Mouse (Mus musculus): ENCODE results near the gene Hoxd9. TPM values are rescaled to one million over a fixed set of nuclear protein-coding genes. Genes with fewer than 3 reads are reported as not detected.

The Hoxd9 gene
- polyA plus RNA-seq, 1 experiment from 2014 or later: 17.8 TPM

DNA sequence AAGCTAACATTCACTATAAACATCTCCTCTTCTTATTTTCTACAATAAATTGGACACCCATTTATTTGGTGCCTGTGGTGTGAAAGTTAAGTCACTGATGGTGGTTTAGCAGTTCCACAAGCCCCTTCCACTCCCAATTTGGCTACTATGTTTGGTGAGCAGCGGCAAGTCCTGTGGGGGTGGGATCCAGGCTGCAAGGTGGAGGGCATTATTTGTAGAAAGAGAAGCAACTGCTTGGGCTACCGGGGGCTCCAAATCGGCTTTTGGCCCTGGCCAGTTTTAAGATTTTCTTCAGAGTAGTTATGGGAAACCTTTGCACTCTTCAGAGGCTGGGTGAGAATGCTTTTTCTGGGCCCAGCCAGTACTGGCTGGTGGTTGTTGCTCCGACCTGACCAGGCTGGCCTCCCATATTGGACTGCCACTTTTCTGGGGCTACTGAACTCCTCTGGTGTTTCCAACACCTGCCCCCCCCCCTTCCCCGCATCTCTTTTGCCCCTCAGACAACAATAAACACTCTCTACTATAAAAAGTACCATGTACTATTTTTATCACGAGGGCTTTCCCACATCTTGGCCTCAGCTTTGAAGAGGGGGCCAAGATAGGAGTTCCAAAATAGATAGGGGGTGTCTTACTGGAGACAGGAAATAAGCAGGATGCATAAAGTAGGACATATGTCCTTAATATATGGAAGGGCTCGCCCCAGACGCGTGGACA is 34.4 kb downstream of the Hoxd9 start:
- Histone ChIP-seq H3K27ac (no peak overlapping the region), H3K4me1 (replicated peaks) (peaks cover 52% of the 10 kb centered on the region)

DNA sequence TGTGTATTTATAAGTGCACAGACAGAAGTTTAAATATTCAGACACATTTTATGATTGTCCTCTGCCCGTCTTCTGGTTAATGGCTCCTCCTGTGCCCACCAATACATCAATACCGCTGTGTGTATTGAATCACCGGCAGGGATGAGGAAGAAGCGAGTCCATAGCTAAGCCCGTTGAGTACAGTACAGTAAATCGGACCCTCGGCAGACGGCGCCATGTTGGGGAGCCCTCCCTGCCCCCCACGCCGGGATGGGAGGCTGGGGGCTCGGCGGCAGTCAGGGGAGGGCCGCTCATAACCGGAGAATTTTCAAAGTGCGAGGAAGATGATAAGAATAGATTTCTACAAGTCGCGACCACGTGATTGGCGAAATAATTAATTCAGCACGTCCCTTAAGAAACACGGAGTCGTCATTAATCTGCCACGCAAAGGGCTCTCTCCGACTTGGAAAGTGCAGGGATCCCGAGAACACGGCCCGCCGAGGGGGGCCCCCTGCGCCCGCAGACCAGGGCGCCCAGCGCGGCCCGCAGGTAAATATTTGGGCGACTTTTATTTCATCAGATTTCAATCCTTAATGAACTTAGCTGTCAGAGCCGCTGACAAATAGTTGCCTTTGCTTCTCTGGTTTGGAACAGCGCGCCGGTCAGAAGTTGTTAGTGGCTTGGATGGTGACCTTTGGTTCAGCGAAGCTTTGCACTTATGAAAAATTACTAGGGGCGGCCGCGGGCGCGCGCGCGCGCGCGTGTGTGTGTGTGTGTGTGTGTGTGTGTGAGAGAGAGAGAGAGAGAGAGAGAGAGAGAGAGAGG is 35.2 kb downstream of the Hoxd9 start:
- Histone ChIP-seq H3K36me3 (no peaks in the 10 kb centered on the region), H3K27me3 (peaks cover 90% of the 10 kb centered on the region), H3K4me1 (replicated peaks) (peaks cover 51% of the 10 kb centered on the region), H3K4me2 (peak overlapping the region; percentile 55), H3K9ac (replicated peaks) (peak overlapping the region; percentile 12; the same call in 1 of the 2 replicates), H3K9me3 (no peaks in the 10 kb centered on the region), H3K4me3 (replicated peaks) (peak overlapping the region; percentile 28), H3K27ac (no peak overlapping the region)
- 1% methylated on average over 52 of the region's 52 CpGs for WGBS
- no peak for ATAC-seq (ENCODE audit: insufficient number of reproducible peaks, insufficient read depth, low FRiP score, low TSS enrichment, low read depth)

More for the DNA sequence above, 34.4 kb downstream of the Hoxd9 start:
- Histone ChIP-seq H3K4me2 (peak overlapping the region; percentile 55; the same call in 1 of the 2 replicates), H3K36me3 (no peaks in the 10 kb centered on the region), H3K27me3 (peaks cover 90% of the 10 kb centered on the region), H3K9me3 (no peaks in the 10 kb centered on the region), H3K9ac (replicated peaks) (no peak overlapping the region), H3K4me3 (replicated peaks) (no peak overlapping the region)
- no peak for ATAC-seq (ENCODE audit: insufficient number of reproducible peaks, insufficient read depth, low FRiP score, low TSS enrichment, low read depth)
- WGBS: 13% methylated on average over 9 of the region's 9 CpGs

DNA sequence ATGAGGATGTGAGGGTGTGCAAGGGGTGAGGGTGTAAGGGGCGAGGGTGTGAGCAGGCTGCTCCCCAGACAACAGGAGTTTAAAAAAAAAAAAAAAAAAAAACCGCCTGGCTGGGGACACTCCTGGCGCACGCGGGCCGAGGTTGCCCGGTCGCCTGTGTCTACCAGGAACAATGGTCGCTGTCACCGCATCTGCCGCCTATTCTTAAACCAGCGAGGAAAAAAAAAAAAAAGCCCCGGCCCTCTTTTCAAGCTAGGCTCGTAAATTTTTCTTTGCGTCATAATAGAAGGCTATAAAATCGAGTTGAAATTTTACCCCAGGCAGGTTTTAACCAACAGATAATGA is 35.8 kb downstream of the Hoxd9 start:
- Histone ChIP-seq H3K4me3 (replicated peaks) (peak overlapping the region; percentile 28), H3K4me2 (peak overlapping the region; percentile 55)

DNA sequence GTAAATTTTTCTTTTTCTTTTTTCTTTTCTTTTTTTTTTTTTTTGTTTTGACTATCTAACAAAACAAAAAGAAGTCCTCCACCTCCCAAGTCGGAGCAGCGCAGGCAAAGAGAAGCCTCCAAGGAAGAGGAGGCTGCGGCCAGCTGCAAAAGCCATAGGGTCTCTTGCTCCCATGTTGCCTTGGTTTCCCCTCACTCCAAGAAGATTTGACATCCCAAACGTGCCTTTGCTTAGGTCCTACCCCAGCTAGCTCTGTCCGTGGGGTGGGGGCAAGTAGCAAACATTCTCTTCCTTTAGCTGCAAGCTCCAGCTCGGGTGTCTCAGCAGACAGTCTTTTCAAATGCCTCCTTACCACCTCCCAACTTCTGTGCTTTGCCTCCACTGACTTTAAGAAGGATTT is 36.2 kb downstream of the Hoxd9 start:
- H3K4me3 ChIP-seq (replicated peaks): no peak overlapping the region
- H3K4me1 ChIP-seq (replicated peaks): peaks cover 53% of the 10 kb centered on the region
- H3K4me2 ChIP-seq: no peak overlapping the region
- 6% methylated on average over 6 of the region's 6 CpGs for WGBS
- H3K9me3 ChIP-seq: no peaks in the 10 kb centered on the region
- H3K27me3 ChIP-seq: peaks cover 90% of the 10 kb centered on the region
- no peaks in the 10 kb centered on the region for H3K36me3 ChIP-seq
- ATAC-seq (ENCODE audit: insufficient number of reproducible peaks, insufficient read depth, low FRiP score, low TSS enrichment, low read depth): no peak
- no peak overlapping the region for H3K9ac ChIP-seq (replicated peaks)
- H3K27ac ChIP-seq: no peak overlapping the region

More for the DNA sequence above, 35.8 kb downstream of the Hoxd9 start:
- Histone ChIP-seq H3K4me1 (replicated peaks) (peaks cover 51% of the 10 kb centered on the region), H3K9me3 (no peaks in the 10 kb centered on the region), H3K27me3 (peaks cover 90% of the 10 kb centered on the region), H3K9ac (replicated peaks) (no peak overlapping the region), H3K36me3 (no peaks in the 10 kb centered on the region), H3K27ac (no peak overlapping the region)
- 2% methylated on average over 16 of the region's 16 CpGs for WGBS
- no peak for ATAC-seq (ENCODE audit: insufficient number of reproducible peaks, insufficient read depth, low FRiP score, low TSS enrichment, low read depth)

DNA sequence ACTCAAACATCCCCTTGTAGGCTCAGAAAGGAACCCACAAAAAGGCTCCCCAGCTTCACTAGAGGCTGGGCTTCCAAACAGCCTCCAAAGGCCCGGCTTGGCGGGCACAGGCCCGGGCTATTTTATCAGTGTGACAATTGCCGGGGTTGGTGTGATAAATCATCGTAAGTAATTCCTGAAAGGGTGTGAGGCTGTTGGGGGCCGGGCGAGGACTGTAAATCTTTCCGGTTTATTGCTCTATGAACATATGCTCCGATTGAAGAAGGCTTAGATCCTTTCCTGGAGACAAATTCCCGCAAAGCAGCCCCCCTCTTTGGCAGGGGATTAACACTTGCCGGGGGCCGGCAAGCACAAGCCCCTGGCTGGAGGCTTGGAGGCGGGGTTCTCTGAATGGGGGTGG is 36.9 kb downstream of the Hoxd9 start:
- no peaks in the 10 kb centered on the region for H3K9me3 ChIP-seq
- peaks cover 91% of the 10 kb centered on the region for H3K27me3 ChIP-seq
- H3K4me2 ChIP-seq: no peak overlapping the region
- no peak overlapping the region for H3K27ac ChIP-seq
- 5% methylated on average over 13 of the region's 13 CpGs for WGBS
- H3K36me3 ChIP-seq: no peaks in the 10 kb centered on the region
- H3K4me3 ChIP-seq (replicated peaks): no peak overlapping the region
- no peak overlapping the region for H3K9ac ChIP-seq (replicated peaks)
- ATAC-seq (ENCODE audit: insufficient number of reproducible peaks, insufficient read depth, low FRiP score, low TSS enrichment, low read depth): no peak
- peaks cover 60% of the 10 kb centered on the region for H3K4me1 ChIP-seq (replicated peaks)

DNA sequence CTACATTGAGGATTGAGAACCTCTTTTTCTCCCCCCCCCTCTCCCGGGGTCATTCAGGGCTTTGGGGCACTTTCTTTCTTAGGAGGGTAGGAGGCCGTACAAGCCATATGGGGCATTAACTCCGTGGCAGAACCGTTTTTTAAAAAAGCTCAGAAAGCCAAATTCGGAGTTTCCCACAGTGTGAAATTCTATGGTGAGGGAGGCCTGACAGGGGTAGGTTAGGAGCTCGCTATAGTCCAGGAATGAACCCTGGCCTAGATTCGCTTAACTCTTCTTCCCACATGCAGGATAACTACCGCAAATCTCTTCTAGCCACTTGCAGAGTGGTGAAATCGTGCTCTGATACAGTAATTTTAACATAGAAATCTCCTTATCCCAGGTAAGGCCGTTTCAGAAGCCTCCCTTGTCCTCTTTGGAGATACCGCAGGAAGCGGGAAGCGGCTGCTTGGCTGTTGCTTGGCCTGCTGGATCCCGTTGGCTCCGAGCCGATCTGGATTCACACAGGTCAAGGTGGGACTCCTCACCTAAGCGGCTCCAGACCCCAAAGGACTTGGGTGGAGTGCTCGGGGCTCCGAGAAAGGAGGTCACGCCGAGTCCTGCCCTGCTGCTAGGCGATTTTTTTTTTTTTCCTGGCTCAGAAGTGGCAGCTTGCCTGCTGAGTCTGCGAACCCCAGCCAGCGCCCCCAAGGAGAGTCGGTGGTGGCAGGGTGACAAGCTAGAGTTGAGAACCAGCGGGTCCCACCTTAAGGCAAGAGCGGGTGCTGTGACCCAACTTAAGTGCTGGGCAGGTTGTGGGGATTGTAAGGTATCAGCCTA is 37.7 kb downstream of the Hoxd9 start:
- no peaks in the 10 kb centered on the region for H3K9me3 ChIP-seq
- H3K36me3 ChIP-seq: no peaks in the 10 kb centered on the region
- ATAC-seq (ENCODE audit: insufficient number of reproducible peaks, insufficient read depth, low FRiP score, low TSS enrichment, low read depth): no peak
- H3K4me2 ChIP-seq: 0 out of 2 replicates have a peak overlapping the region, but pooled peaks have one; percentile 46
- no peak overlapping the region for H3K9ac ChIP-seq (replicated peaks)
- 10% methylated on average over 27 of the region's 27 CpGs for WGBS
- peaks cover 65% of the 10 kb centered on the region for H3K4me1 ChIP-seq (replicated peaks)
- H3K27ac ChIP-seq: no peak overlapping the region
- peaks cover 94% of the 10 kb centered on the region for H3K27me3 ChIP-seq
- H3K4me3 ChIP-seq (replicated peaks): peak overlapping the region; percentile 26; the same call in 1 of the 2 replicates

DNA sequence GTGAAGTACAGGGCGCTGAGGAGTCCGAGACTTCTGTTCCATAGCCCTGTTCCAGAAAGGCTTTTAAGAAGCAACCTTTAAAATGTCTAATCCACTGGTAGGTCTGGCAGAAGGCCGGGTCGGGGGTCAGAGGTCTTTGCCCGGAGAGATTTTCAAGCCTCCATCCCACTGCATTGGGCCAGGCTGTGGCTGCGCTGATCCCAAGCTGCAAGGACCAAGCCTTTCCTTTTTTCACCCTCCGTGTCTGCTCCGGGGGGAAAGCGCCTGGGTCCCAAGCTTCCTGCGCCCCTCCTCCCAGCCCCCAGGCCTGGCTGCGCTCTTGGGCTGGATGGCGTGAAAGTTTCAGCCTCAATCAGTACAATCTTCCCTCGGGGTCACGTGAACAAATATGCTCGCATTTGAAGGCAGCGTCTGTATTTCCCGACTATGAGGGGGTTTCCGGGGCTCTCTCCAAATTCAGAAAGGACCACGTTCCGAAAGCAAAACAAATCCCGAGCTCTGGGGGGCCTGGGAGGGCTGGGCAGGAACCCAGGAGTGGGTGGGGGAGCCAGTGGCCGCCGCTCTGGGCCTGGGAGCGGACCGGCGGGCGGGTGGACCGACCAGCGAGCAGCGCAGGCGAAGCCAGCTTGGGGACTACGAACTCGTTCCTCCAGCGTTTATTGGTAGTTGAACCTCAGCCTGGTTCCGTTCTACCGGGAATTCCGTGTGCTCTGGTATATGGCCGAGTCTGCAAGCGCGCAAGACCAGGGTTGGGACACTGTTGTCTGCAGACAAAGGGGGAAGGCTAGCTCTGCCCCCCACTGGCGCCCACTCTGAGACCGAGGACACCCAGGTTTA is 38.5 kb downstream of the Hoxd9 start:
- Histone ChIP-seq H3K9ac (replicated peaks) (0 out of 2 replicates have a peak overlapping the region, but pooled peaks have one; percentile 23), H3K4me3 (replicated peaks) (peak overlapping the region; percentile 26), H3K4me1 (replicated peaks) (peaks cover 74% of the 10 kb centered on the region), H3K27me3 (peaks cover 94% of the 10 kb centered on the region), H3K36me3 (no peaks in the 10 kb centered on the region), H3K27ac (no peak overlapping the region), H3K4me2 (peak overlapping the region; percentile 46), H3K9me3 (no peaks in the 10 kb centered on the region)
- 1% methylated on average over 42 of the region's 42 CpGs for WGBS
- no peak for ATAC-seq (ENCODE audit: insufficient number of reproducible peaks, insufficient read depth, low FRiP score, low TSS enrichment, low read depth)

DNA sequence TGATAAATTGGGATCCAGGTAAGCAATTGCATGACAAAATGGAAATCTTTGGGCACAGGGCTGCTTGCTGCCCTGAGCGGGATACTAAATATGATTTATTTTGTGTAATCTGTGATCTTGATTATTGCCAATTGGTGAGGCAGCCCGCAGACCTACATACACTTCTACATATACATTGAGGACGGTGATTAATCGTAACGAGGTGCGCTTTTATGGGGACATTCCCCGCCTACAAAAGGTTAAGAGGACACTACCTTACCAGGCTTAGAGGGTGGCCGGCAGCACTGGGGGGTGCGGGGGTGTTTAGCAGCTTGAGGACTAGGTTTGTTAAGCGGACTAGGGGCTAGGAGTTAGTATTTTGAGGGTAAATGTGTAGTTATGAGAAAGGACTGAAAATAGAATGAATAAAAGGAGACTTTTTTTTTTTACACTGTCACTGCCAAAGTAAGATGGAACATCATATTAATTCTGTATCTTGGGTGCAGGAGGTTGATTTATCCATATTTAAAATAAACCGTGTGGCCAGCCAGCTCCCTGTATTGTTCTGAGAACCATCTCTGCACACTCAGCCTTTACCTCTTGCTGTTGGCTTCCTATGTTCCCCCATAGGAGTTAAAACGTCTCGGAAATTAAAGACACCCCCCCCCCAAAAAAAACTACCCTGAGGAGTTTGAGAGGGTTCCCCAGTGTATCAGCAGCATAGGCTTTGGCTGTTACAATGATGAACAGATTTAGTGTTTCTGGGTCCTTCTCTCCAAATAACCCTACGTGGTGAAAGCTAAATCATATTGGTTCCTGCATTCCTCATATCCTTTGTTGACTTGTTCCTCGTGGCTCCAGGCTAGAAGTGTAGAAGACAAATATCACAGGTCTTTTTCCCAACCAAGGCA is 39.4 kb downstream of the Hoxd9 start:
- WGBS: 9% methylated on average over 15 of the region's 15 CpGs
- H3K9me3 ChIP-seq: no peaks in the 10 kb centered on the region
- H3K9ac ChIP-seq (replicated peaks): no peak overlapping the region
- no peaks in the 10 kb centered on the region for H3K36me3 ChIP-seq
- H3K27me3 ChIP-seq: peaks cover 95% of the 10 kb centered on the region
- peak overlapping the region; percentile 46; the same call in 1 of the 2 replicates for H3K4me2 ChIP-seq
- ATAC-seq (ENCODE audit: insufficient number of reproducible peaks, insufficient read depth, low FRiP score, low TSS enrichment, low read depth): no peak
- peaks cover 75% of the 10 kb centered on the region for H3K4me1 ChIP-seq (replicated peaks)
- no peak overlapping the region for H3K27ac ChIP-seq
- H3K4me3 ChIP-seq (replicated peaks): no peak overlapping the region

DNA sequence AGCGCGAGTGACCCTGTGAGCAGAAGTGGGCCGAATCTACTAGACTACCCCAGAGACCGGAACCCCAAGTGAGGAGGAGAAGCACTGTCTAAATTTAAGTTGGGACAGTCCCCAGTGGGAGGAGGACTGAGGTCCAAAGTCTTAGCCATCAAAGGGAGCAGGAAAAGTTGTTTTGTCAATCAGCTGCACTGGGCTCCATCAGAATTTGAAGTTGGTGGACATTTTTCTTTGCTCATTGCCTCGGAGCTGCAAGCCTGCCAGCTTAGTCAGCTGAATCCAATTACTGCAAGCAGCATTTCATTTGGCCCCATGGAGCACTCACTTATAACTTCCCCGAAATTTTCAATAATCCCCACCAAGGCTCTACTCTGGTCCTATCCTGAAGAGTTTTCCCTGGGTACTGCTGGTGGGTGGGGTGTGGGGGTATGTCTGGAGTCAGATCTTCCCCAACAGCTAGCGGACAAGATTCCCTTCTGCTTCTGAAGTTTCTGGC is 40.1 kb downstream of the Hoxd9 start:
- Histone ChIP-seq H3K27ac (no peak overlapping the region), H3K27me3 (peaks cover 93% of the 10 kb centered on the region), H3K9me3 (no peaks in the 10 kb centered on the region), H3K9ac (replicated peaks) (no peak overlapping the region), H3K36me3 (no peaks in the 10 kb centered on the region), H3K4me1 (replicated peaks) (peaks cover 69% of the 10 kb centered on the region), H3K4me2 (peak overlapping the region; percentile 10; the same call in 1 of the 2 replicates), H3K4me3 (replicated peaks) (no peak overlapping the region)
- 10% methylated on average over 7 of the region's 7 CpGs for WGBS
- ATAC-seq (ENCODE audit: insufficient number of reproducible peaks, insufficient read depth, low FRiP score, low TSS enrichment, low read depth): no peak

All from limb, embryonic 12.5 days (tissue).